Mouse (Mus musculus) stomach, postnatal 0 days (tissue): ENCODE data around the gene Kat6b. TPM values are rescaled to one million over a fixed set of nuclear protein-coding genes. Genes with fewer than 3 reads are reported as not detected.

ENCODE experiments used
- ATAC-seq: fragments of 200-750 bp; cut with Nextera tagmentation; 2 replicates; pipeline ENCODE4 v1.8.0; 2017; ENCODE audit not compliant: low FRiP score, low TSS enrichment
- DNase-seq: peaks from one replicate; pipeline ENCODE4 v3.0.0-alpha.2; 2016; ENCODE audit warnings: low spot score
- H3K27ac ChIP-seq: fragments of 300-500 bp; sonication (generic); replicated peaks from 2 replicates; pipeline ENCODE4 v1.5.1; 2014; ENCODE audit warnings: mild to moderate bottlenecking, control low read depth
- H3K27me3 ChIP-seq: fragments of 300-500 bp; sonication (generic); 2 replicates; pipeline ENCODE4 v1.6.1; 2014; ENCODE audit warnings: low read length; ENCODE audit not compliant: control insufficient read depth, insufficient read depth
- H3K36me3 ChIP-seq: fragments of 300-500 bp; sonication (generic); 2 replicates; pipeline ENCODE4 v1.6.1; 2014; ENCODE audit warnings: low read length, mixed read lengths; ENCODE audit not compliant: control insufficient read depth, insufficient read depth
- H3K4me1 ChIP-seq: fragments of 300-500 bp; sonication (generic); replicated peaks from 2 replicates; pipeline ENCODE4 v1.6.1; 2014; ENCODE audit warnings: antibody characterized with exemption; ENCODE audit not compliant: control insufficient read depth, insufficient read depth
- H3K4me2 ChIP-seq: fragments of 300-500 bp; sonication (generic); replicated peaks from 2 replicates; pipeline ENCODE4 v1.6.1; 2014; ENCODE audit warnings: low read depth, mild to moderate bottlenecking, control low read depth, moderate library complexity
- H3K4me3 ChIP-seq: fragments of 300-500 bp; sonication (generic); 2 replicates; pipeline ENCODE4 v1.5.1; 2014; ENCODE audit warnings: low read depth, low read length, control low read depth
- H3K9ac ChIP-seq: fragments of 300-500 bp; sonication (generic); 2 replicates; pipeline ENCODE4 v1.6.1; 2014; ENCODE audit warnings: mild to moderate bottlenecking, low read length, control low read depth, mixed read lengths
- H3K9me3 ChIP-seq: fragments of 300-500 bp; sonication (generic); 2 replicates; pipeline ENCODE4 v1.6.1; 2016; ENCODE audit warnings: low read length; ENCODE audit not compliant: control insufficient read depth
- CTCF ChIP-seq: IDR thresholded peaks from 2 replicates; pipeline ENCODE4 v1.5.1; 2016; ENCODE audit warnings: antibody characterized with exemption, low read depth, mild to moderate bottlenecking, moderate library complexity
- EP300 ChIP-seq: optimal IDR thresholded peaks from 2 replicates; pipeline ENCODE3; 2016; ENCODE audit warnings: antibody characterized with exemption
- WGBS: fragments of 180-500 bp; shearing (Covaris S2); extraction: QIAGEN DNeasy Blood & Tissue Kit; methylation state at CpG from one replicate; pipeline ENCODE4 v1.1.7; 2014; 5-methylcytosine and 5-hydroxymethylcytosine counted together
- polyA plus RNA-seq: library from polyadenylated mRNA; unstranded; fragments of >200 nt; fragmentation: Nextera tagmentation; extraction: Ambion mirVana; gene quantifications from 2 replicates; pipeline ENCODE4 v1.2.1, GENCODE M21; 2015

Kat6b gene
- polyA plus RNA-seq, 1 experiment from 2014 or later = 4.0 TPM

GRCm38 (mm10) chr14:21574686-21575309 is 93.6 kb downstream of the Kat6b start:
- Histone ChIP-seq H3K4me3 (no peak overlapping the region), H3K9ac (no peak overlapping the region), H3K27ac (no peak overlapping the region), H3K4me1 (no peaks in the 10 kb centered on the region), H3K27me3 (no peaks in the 10 kb centered on the region), H3K4me2 (no peak overlapping the region), H3K36me3 (no peaks in the 10 kb centered on the region), H3K9me3 (no peaks in the 10 kb centered on the region)
- TF ChIP-seq CTCF (no peak), EP300 (no peak)
- WGBS = 69% methylated on average over 8 of the region's 8 CpGs
- no peak for ATAC-seq
- no peak for DNase-seq

GRCm38 (mm10) chr14:21576867-21577266 is 95.6 kb downstream of the Kat6b start:
- ATAC-seq = no peak
- H3K4me2 ChIP-seq = no peak overlapping the region

GRCm38 (mm10) chr14:21581198-21581597 is 100.0 kb downstream of the Kat6b start:
- no peaks in the 10 kb centered on the region for H3K9me3 ChIP-seq
- TF ChIP-seq EP300 (no peak), CTCF (no peak)
- H3K36me3 ChIP-seq = no peaks in the 10 kb centered on the region
- 0 out of 2 replicates have a peak overlapping the region, but pooled peaks have one; percentile 14 for H3K27ac ChIP-seq
- H3K27me3 ChIP-seq = no peaks in the 10 kb centered on the region
- H3K4me1 ChIP-seq = peaks cover 12% of the 10 kb centered on the region
- H3K9ac ChIP-seq = no peak overlapping the region
- H3K4me3 ChIP-seq = no peak overlapping the region
- whole genome bisulfite sequencing = 13% methylated on average over 4 of the region's 4 CpGs
- H3K4me2 ChIP-seq = no peak overlapping the region
- no peak for ATAC-seq
- no peak for DNase-seq

More at GRCm38 (mm10) chr14:21576867-21577266, 95.6 kb downstream of the Kat6b start:
- H3K27me3 ChIP-seq = no peaks in the 10 kb centered on the region
- H3K36me3 ChIP-seq = no peaks in the 10 kb centered on the region
- DNase-seq = no peak
- no peak overlapping the region for H3K9ac ChIP-seq
- 39% methylated on average over 8 of the region's 8 CpGs for WGBS
- TF ChIP-seq CTCF = no peak
- H3K27ac ChIP-seq = no peak overlapping the region
- H3K9me3 ChIP-seq = no peaks in the 10 kb centered on the region
- H3K4me3 ChIP-seq = no peak overlapping the region
- peaks cover 3% of the 10 kb centered on the region; the same call in 1 of the 2 replicates for H3K4me1 ChIP-seq

- ATAC-seq = no peak
Measured at GRCm38 (mm10) chr14:21582301-21582700, 101.1 kb downstream of the Kat6b start.

GRCm38 (mm10) chr14:21583051-21583450 is 101.8 kb downstream of the Kat6b start:
- H3K4me2 ChIP-seq = no peak overlapping the region
- no peaks in the 10 kb centered on the region for H3K36me3 ChIP-seq
- H3K27ac ChIP-seq = no peak overlapping the region
- TF ChIP-seq EP300 = no peak
- TF ChIP-seq CTCF = no peak
- no peaks in the 10 kb centered on the region for H3K27me3 ChIP-seq
- 85% methylated on average over 6 of the region's 6 CpGs for WGBS
- H3K4me3 ChIP-seq = no peak overlapping the region
- no peak overlapping the region for H3K9ac ChIP-seq
- ATAC-seq = no peak
- no peaks in the 10 kb centered on the region for H3K9me3 ChIP-seq
- no peak for DNase-seq
- peaks cover 12% of the 10 kb centered on the region for H3K4me1 ChIP-seq

More at GRCm38 (mm10) chr14:21582301-21582700, 101.1 kb downstream of the Kat6b start:
- no peaks in the 10 kb centered on the region for H3K9me3 ChIP-seq
- H3K9ac ChIP-seq = no peak overlapping the region
- no peak for DNase-seq
- no peaks in the 10 kb centered on the region for H3K36me3 ChIP-seq
- H3K27ac ChIP-seq = no peak overlapping the region
- TF ChIP-seq EP300 (no peak), CTCF (no peak)
- H3K4me2 ChIP-seq = no peak overlapping the region
- H3K27me3 ChIP-seq = no peaks in the 10 kb centered on the region
- 84% methylated on average over 3 of the region's 3 CpGs for WGBS
- H3K4me1 ChIP-seq = peaks cover 12% of the 10 kb centered on the region
- H3K4me3 ChIP-seq = no peak overlapping the region

- TF ChIP-seq EP300 = no peak
- TF ChIP-seq CTCF = no peak
- Histone ChIP-seq H3K36me3 (no peaks in the 10 kb centered on the region), H3K4me3 (no peak overlapping the region), H3K27me3 (no peaks in the 10 kb centered on the region), H3K9ac (no peak overlapping the region), H3K9me3 (no peaks in the 10 kb centered on the region), H3K4me2 (no peak overlapping the region), H3K4me1 (peaks cover 12% of the 10 kb centered on the region), H3K27ac (no peak overlapping the region)
- WGBS = 67% methylated on average over 5 of the region's 5 CpGs
- no peak for ATAC-seq
- DNase-seq = no peak
Measured at GRCm38 (mm10) chr14:21583868-21584267, 102.6 kb downstream of the Kat6b start.
